Comparison of ENCODE assay signal across 12 mouse cellular contexts in genomic region chr15:89147895-89148294, GRCm38 (mm10). TPM values are rescaled to one million over a fixed set of nuclear protein-coding genes. Genes with fewer than 3 reads are reported as not detected.
DNase-seq lines count a peak whose midpoint lies in the region; ATAC-seq and TF ChIP-seq lines count a peak whose summit lies in the region.
"Had no signal": no experiment of that assay in that cellular context is flagged by ENCODE, and none has a peak within 500 bp of the region (broad histone marks: within the 10 kb centered on the region; RNA-seq: fewer than 3 reads in every experiment).

No protein-coding gene starts in this region.

- WGBS in kidney, adult 2 months = 38% methylated on average over 4 of the region's 4 CpGs
- WGBS in forebrain, postnatal 0 days = 53% methylated on average over 4 of the region's 4 CpGs
- WGBS in midbrain, embryonic 11.5 days = 38% methylated on average over 4 of the region's 4 CpGs

- peak overlapping the region; percentile 83 for H3K4me2 ChIP-seq in forebrain, postnatal 0 days (ENCODE audit: low read depth)
- H3K4me2 ChIP-seq in midbrain, embryonic 11.5 days = peak overlapping the region; percentile 81

- no peaks in the 10 kb centered on the region for H3K9me3 ChIP-seq in forebrain, postnatal 0 days (ENCODE audit: low read length)
- no peaks in the 10 kb centered on the region for H3K9me3 ChIP-seq in midbrain, embryonic 11.5 days (ENCODE audit: control insufficient read depth, low read length)
- H3K9me3 ChIP-seq: liver, embryonic 13.5 days had no signal

- TF ChIP-seq CTCF in kidney, adult 2 months (conservative IDR thresholded peaks at IDR 0.05; ENCODE audit: insufficient read depth, insufficient read length, low read depth, low read length) = no peak
- no peak for TF ChIP-seq CTCF in forebrain, postnatal 0 days (IDR thresholded peaks at IDR 0.05; ENCODE audit: low read depth)

- peaks cover 10% of the 10 kb centered on the region; the same call in 1 of the 2 replicates for H3K4me1 ChIP-seq in kidney, adult 2 months (ENCODE audit: control insufficient read depth, insufficient read depth, low read length)
- peaks cover 15% of the 10 kb centered on the region; the same call in 1 of the 2 replicates for H3K4me1 ChIP-seq in forebrain, postnatal 0 days (ENCODE audit: insufficient read depth)
- peaks cover 46% of the 10 kb centered on the region for H3K4me1 ChIP-seq in midbrain, embryonic 11.5 days (ENCODE audit: control insufficient read depth, insufficient read depth, low read length)

- no peak for ATAC-seq in forebrain, postnatal 0 days
- ATAC-seq in midbrain, embryonic 11.5 days (ENCODE audit: low FRiP score) = no peak

- no peak for TF ChIP-seq POLR2A in kidney, adult 2 months (IDR thresholded peaks at IDR 0.05; ENCODE audit: low read depth, low read length)

- no peak overlapping the region for H3K27ac ChIP-seq in kidney, adult 2 months (ENCODE audit: insufficient read depth, low read depth, low read length)
- no peak overlapping the region for H3K27ac ChIP-seq in forebrain, postnatal 0 days (ENCODE audit: low read depth, low read length)
- H3K27ac ChIP-seq in midbrain, embryonic 11.5 days (ENCODE audit: low read depth, low read length) = no peak overlapping the region
- H3K27ac ChIP-seq: liver, embryonic 13.5 days had no signal

- peak; percentile 62 for DNase-seq in kidney, adult 2 months
- no peak for DNase-seq in kidney, adult 11 months
- peak; percentile 50 for DNase-seq in MN1 (ENCODE audit: low spot score)
- no peak for DNase-seq in forebrain, postnatal 0 days
- peak; percentile 88 for DNase-seq in midbrain, embryonic 11.5 days (ENCODE audit: low spot score, missing footprints)
- no peak for DNase-seq in ovary, postnatal 10 days (ENCODE audit: low spot score)
- DNase-seq in adrenal gland, postnatal 36 days = no peak
- no peak for DNase-seq in cerebellum, postnatal 10 days
- DNase-seq: adrenal gland, adult 2 months; cerebellum, adult 9-10 months; liver, embryonic 13.5 days; thymus, adult 18-20 months had no signal

- no peak overlapping the region for H3K4me3 ChIP-seq in kidney, adult 2 months (ENCODE audit: insufficient read depth, low read depth, low read length)
- H3K4me3 ChIP-seq in forebrain, postnatal 0 days (ENCODE audit: low read depth, low read length) = peak overlapping the region; percentile 76
- H3K4me3 ChIP-seq in midbrain, embryonic 11.5 days (ENCODE audit: low read depth, low read length) = peak overlapping the region; percentile 59

- no peaks in the 10 kb centered on the region for H3K36me3 ChIP-seq in kidney, adult 2 months (ENCODE audit: control insufficient read depth, insufficient read depth, low read length)
- H3K36me3 ChIP-seq in forebrain, postnatal 0 days (ENCODE audit: insufficient read depth) = peaks cover 14% of the 10 kb centered on the region
- peaks cover 10% of the 10 kb centered on the region for H3K36me3 ChIP-seq in midbrain, embryonic 11.5 days (ENCODE audit: control insufficient read depth, insufficient read depth, low read length)
- H3K36me3 ChIP-seq: liver, embryonic 13.5 days had no signal

- 0 out of 2 replicates have a peak overlapping the region, but pooled peaks have one; percentile 87 for H3K9ac ChIP-seq in forebrain, postnatal 0 days
- H3K9ac ChIP-seq in midbrain, embryonic 11.5 days (ENCODE audit: low read length) = peak overlapping the region; percentile 80
- H3K9ac ChIP-seq: liver, embryonic 13.5 days had no signal

- no peaks in the 10 kb centered on the region for H3K27me3 ChIP-seq in kidney, adult 2 months (replicated peaks; ENCODE audit: control insufficient read depth, insufficient read depth, low read length)
- H3K27me3 ChIP-seq in forebrain, postnatal 0 days (ENCODE audit: insufficient read depth, low read length) = no peaks in the 10 kb centered on the region
- peaks cover 8% of the 10 kb centered on the region; the same call in 1 of the 2 replicates for H3K27me3 ChIP-seq in midbrain, embryonic 11.5 days (ENCODE audit: control insufficient read depth, insufficient read depth, low read length)

RNA-seq across cellular contexts. Expression of gene Mapk11, which starts 1.5 kb away (rescaled TPM):
- 6.0 and 7.9 TPM in 2 replicates for polyA plus RNA-seq in kidney, adult 2 months (2012; rRNA removed)
- total RNA-seq in forebrain, postnatal 0 days (2014; rRNA removed) = 35.2 and 35.8 TPM in 2 replicates
- 16.2 and 21.3 TPM in 2 replicates for polyA plus RNA-seq in forebrain, postnatal 0 days (2015; fragmentation: Nextera tagmentation; extraction: Ambion mirVana)
- 34.9 and 40.6 TPM in 2 replicates for polyA plus RNA-seq in midbrain, embryonic 11.5 days (2014; fragmentation: Nextera tagmentation; extraction: Ambion mirVana)
- 1 to 10 TPM; 2.5 to 3.7 TPM for total RNA-seq in adrenal gland, postnatal 36 days (2021)

RNA-seq across cellular contexts. Expression of gene Mapk12, which starts 7.4 kb away (rescaled TPM):
- polyA plus RNA-seq in kidney, adult 2 months (2012; rRNA removed) = 12.7 and 13.9 TPM in 2 replicates
- 1.8 and 3.4 TPM in 2 replicates for total RNA-seq in forebrain, postnatal 0 days (2014; rRNA removed)
- 2.0 and 2.8 TPM in 2 replicates for polyA plus RNA-seq in forebrain, postnatal 0 days (2015; fragmentation: Nextera tagmentation; extraction: Ambion mirVana)
- polyA plus RNA-seq in midbrain, embryonic 11.5 days (2014; fragmentation: Nextera tagmentation; extraction: Ambion mirVana) = 21.3 and 27.0 TPM in 2 replicates
- 10 to 100 TPM in 1 of 2 experiments, 1 to 10 TPM in 1; 8.8 to 10.6 TPM for total RNA-seq in adrenal gland, postnatal 36 days (2021)

RNA-seq across cellular contexts. Expression of gene Hdac10, which starts 19.4 kb away (rescaled TPM):
- polyA plus RNA-seq in kidney, adult 2 months (2012; rRNA removed) = 26.5 and 27.7 TPM in 2 replicates
- 33.1 and 44.3 TPM in 2 replicates for total RNA-seq in forebrain, postnatal 0 days (2014; rRNA removed)
- 27.9 and 30.1 TPM in 2 replicates for polyA plus RNA-seq in forebrain, postnatal 0 days (2015; fragmentation: Nextera tagmentation; extraction: Ambion mirVana)
- polyA plus RNA-seq in midbrain, embryonic 11.5 days (2014; fragmentation: Nextera tagmentation; extraction: Ambion mirVana) = 11.6 and 13.6 TPM in 2 replicates
- total RNA-seq in adrenal gland, postnatal 36 days (2021) = 10 to 100 TPM in 1 of 2 experiments, 1 to 10 TPM in 1; 9.9 to 14.3 TPM

RNA-seq across cellular contexts. Expression of gene Tubgcp6, which starts 25.0 kb away (rescaled TPM):
- polyA plus RNA-seq in kidney, adult 2 months (2012; rRNA removed) = 17.2 and 24.4 TPM in 2 replicates
- total RNA-seq in forebrain, postnatal 0 days (2014; rRNA removed) = 24.6 and 42.4 TPM in 2 replicates
- 7.4 and 8.8 TPM in 2 replicates for polyA plus RNA-seq in forebrain, postnatal 0 days (2015; fragmentation: Nextera tagmentation; extraction: Ambion mirVana)
- 14.9 and 16.8 TPM in 2 replicates for polyA plus RNA-seq in midbrain, embryonic 11.5 days (2014; fragmentation: Nextera tagmentation; extraction: Ambion mirVana)
- 10 to 100 TPM; 13.4 to 16.4 TPM for total RNA-seq in adrenal gland, postnatal 36 days (2021)

RNA-seq across cellular contexts. Expression of gene Plxnb2, which starts 32.7 kb away (rescaled TPM):
- polyA plus RNA-seq in kidney, adult 2 months (2012; rRNA removed) = 288 and 297 TPM in 2 replicates
- total RNA-seq in forebrain, postnatal 0 days (2014; rRNA removed) = 126 and 138 TPM in 2 replicates
- polyA plus RNA-seq in forebrain, postnatal 0 days (2015; fragmentation: Nextera tagmentation; extraction: Ambion mirVana) = 45.2 and 52.8 TPM in 2 replicates
- 97.5 and 115 TPM in 2 replicates for polyA plus RNA-seq in midbrain, embryonic 11.5 days (2014; fragmentation: Nextera tagmentation; extraction: Ambion mirVana)
- total RNA-seq in adrenal gland, postnatal 36 days (2021) = 100 to 1,000 TPM; 110 to 130 TPM

Comparison
In these comparisons a context has a peak if more than half of its experiments do, and no peak if none do; other contexts are left out.
1. DNase-seq: peak in kidney, adult 2 months (single experiment), MN1 (single experiment) and midbrain, embryonic 11.5 days (single experiment); none in kidney, adult 11 months (single experiment), forebrain, postnatal 0 days (single experiment), ovary, postnatal 10 days (single experiment), adrenal gland, postnatal 36 days (0 of 2) and cerebellum, postnatal 10 days (0 of 2).